Mouse (Mus musculus): ENCODE data around the gene Tmub1.

- TF ChIP-seq GATA1 (IDR thresholded peaks at IDR 0.05; ENCODE audit: borderline replicate concordance, low read length) (no peak), FLI1 (IDR thresholded peaks at IDR 0.05; ENCODE audit: low read length) (no peak)
Measured at GRCm38 (mm10) chr5:24399686-24400085, 48.0 kb downstream of the Tmub1 start.
